Mouse (Mus musculus) forebrain, embryonic 14.5 days (tissue): Measurements from ENCODE around the gene Gm20388. TPM values are rescaled to one million over a fixed set of nuclear protein-coding genes. Genes with fewer than 3 reads are reported as not detected.

Experiments
- ATAC-seq: fragments of 200-750 bp; cut with Nextera tagmentation; 2 replicates; pipeline ENCODE4 v1.8.0; 2017; ENCODE audit warnings: mild to moderate bottlenecking, moderate library complexity
- DNase-seq: peaks from one replicate; pipeline ENCODE4 v3.0.0-alpha.2; 2015; ENCODE audit warnings: low spot score
- H3K27ac ChIP-seq: fragments of 300-500 bp; sonication (generic); 2 replicates; pipeline ENCODE4 v1.5.1; 2014; ENCODE audit warnings: low read depth, mild to moderate bottlenecking, control low read depth, low read length, moderate library complexity
- H3K27me3 ChIP-seq: fragments of 300-500 bp; sonication (generic); replicated peaks from 2 replicates; pipeline ENCODE4 v1.6.1; 2014; ENCODE audit warnings: low read length, control low read depth, mixed read lengths; ENCODE audit not compliant: control insufficient read depth, insufficient read depth
- H3K36me3 ChIP-seq: fragments of 300-500 bp; sonication (generic); 2 replicates; pipeline ENCODE4 v1.6.1; 2014; ENCODE audit warnings: low read length, control low read depth; ENCODE audit not compliant: control insufficient read depth, insufficient read depth
- H3K4me1 ChIP-seq: fragments of 300-500 bp; sonication (generic); 2 replicates; pipeline ENCODE4 v1.6.1; 2014; ENCODE audit warnings: antibody characterized with exemption, low read length, control low read depth; ENCODE audit not compliant: control insufficient read depth, insufficient read depth
- H3K4me2 ChIP-seq: fragments of 300-500 bp; sonication (generic); 2 replicates; pipeline ENCODE4 v1.6.1; 2014; ENCODE audit warnings: mild to moderate bottlenecking, control low read depth, low read length
- H3K4me3 ChIP-seq: fragments of 300-500 bp; sonication (generic); 2 replicates; pipeline ENCODE4 v1.5.1; 2014; ENCODE audit warnings: low read depth, low read length, control low read depth
- H3K9ac ChIP-seq: fragments of 300-500 bp; sonication (generic); 2 replicates; pipeline ENCODE4 v1.6.1; 2014; ENCODE audit warnings: mild to moderate bottlenecking, low read length, control low read depth, moderate library complexity
- H3K9me3 ChIP-seq: fragments of 300-500 bp; sonication (generic); replicated peaks from 2 replicates; pipeline ENCODE4 v1.6.1; 2016; ENCODE audit warnings: low read length, control low read depth, mixed read lengths; ENCODE audit not compliant: control insufficient read depth
- WGBS: fragments of 180-500 bp; shearing (Covaris S2); extraction: QIAGEN DNeasy Blood & Tissue Kit; methylation state at CpG from one replicate; pipeline ENCODE4 v1.1.7; 2014; 5-methylcytosine and 5-hydroxymethylcytosine counted together
- polyA plus RNA-seq: library from polyadenylated mRNA; unstranded; fragments of >200 nt; fragmentation: Nextera tagmentation; extraction: Ambion mirVana; gene quantifications from 2 replicates; pipeline ENCODE4 v1.2.1, GENCODE M21; 2014

The Gm20388 gene
- polyA plus RNA-seq, 1 experiment from 2014 or later: 7.4 TPM

DNA sequence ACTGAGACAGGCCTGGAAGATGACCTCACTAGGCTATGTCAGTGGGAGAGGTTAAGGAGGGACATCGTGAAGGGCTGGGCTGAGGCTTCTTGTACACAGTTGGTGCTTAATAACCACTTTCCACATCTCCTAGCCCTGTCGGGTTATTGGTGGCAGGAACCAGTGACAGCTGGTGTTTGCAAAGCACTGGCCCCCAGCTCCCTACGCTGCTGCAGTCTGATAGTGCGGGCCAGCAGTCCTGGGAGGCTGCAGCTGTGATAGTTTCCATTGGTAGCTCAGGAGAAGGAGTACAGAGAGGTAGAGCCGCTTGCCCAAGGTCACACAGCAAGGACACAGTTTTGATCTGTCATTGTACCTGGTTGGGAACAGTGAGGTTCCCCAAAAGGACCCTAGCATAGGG lies 2391.2 kb downstream of the Gm20388 start:
- H3K4me1 ChIP-seq: no peaks in the 10 kb centered on the region
- H3K9ac ChIP-seq: no peak overlapping the region
- ATAC-seq (no peak), DNase-seq (no peak)
- WGBS: 77% methylated on average over 5 of the region's 5 CpGs
- no peaks in the 10 kb centered on the region for H3K27me3 ChIP-seq
- H3K27ac ChIP-seq: no peak overlapping the region
- H3K4me2 ChIP-seq: no peak overlapping the region
- no peak overlapping the region for H3K4me3 ChIP-seq
- H3K36me3 ChIP-seq: no peaks in the 10 kb centered on the region
- no peaks in the 10 kb centered on the region for H3K9me3 ChIP-seq

DNA sequence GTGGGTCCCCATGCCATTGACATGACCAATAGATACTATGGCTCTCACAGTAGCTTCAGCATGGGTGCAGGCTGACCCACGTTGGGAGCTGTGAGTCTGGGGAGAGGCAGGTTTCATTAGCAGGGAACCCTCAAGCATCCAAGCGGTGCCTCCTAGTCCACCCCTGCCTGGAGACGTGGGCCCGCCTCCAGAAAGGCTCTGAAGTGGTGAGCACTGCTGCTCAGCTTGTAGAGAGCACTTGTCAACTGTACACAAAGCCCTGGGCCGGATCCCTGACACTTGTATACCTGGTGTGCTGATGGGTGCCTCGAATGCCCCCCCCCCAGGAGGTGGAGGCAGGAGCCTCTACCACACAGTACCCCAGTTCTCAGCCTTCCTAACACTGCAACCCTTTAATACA lies 2392.8 kb downstream of the Gm20388 start:
- Histone ChIP-seq H3K4me1 (0 out of 2 replicates have a peak, but pooled peaks cover 2% of the 10 kb centered on the region), H3K9ac (no peak overlapping the region), H3K27me3 (no peaks in the 10 kb centered on the region), H3K4me3 (no peak overlapping the region), H3K27ac (no peak overlapping the region), H3K36me3 (no peaks in the 10 kb centered on the region), H3K9me3 (no peaks in the 10 kb centered on the region), H3K4me2 (no peak overlapping the region)
- 68% methylated on average over 6 of the region's 6 CpGs for WGBS
- DNase-seq (no peak), ATAC-seq (no peak)

DNA sequence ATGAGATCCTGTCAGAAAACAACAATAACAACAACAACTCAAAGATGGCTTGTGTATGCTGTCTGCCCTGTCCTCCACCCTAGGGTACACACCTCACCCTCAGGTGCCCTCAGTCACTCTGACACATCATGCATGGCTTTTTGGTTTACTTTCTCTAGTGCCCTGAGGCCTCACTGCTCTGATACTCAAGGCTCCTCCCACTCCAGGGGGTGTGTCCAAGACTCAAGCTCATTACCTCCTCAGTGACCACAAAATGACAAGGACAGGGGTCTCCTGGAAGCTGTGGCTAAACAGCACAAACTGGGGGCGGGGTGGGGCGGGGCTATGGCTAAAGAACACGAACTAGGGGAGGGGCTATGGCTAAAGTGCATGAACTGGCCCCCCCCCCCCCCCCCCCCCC lies 2393.4 kb downstream of the Gm20388 start:
- Histone ChIP-seq H3K27ac (no peak overlapping the region), H3K4me3 (no peak overlapping the region), H3K27me3 (no peaks in the 10 kb centered on the region), H3K4me2 (no peak overlapping the region), H3K36me3 (no peaks in the 10 kb centered on the region), H3K9me3 (no peaks in the 10 kb centered on the region), H3K4me1 (0 out of 2 replicates have a peak, but pooled peaks cover 2% of the 10 kb centered on the region), H3K9ac (no peak overlapping the region)
- DNase-seq (no peak), ATAC-seq (no peak)
- 10% methylated on average over 3 of the region's 3 CpGs for WGBS

DNA sequence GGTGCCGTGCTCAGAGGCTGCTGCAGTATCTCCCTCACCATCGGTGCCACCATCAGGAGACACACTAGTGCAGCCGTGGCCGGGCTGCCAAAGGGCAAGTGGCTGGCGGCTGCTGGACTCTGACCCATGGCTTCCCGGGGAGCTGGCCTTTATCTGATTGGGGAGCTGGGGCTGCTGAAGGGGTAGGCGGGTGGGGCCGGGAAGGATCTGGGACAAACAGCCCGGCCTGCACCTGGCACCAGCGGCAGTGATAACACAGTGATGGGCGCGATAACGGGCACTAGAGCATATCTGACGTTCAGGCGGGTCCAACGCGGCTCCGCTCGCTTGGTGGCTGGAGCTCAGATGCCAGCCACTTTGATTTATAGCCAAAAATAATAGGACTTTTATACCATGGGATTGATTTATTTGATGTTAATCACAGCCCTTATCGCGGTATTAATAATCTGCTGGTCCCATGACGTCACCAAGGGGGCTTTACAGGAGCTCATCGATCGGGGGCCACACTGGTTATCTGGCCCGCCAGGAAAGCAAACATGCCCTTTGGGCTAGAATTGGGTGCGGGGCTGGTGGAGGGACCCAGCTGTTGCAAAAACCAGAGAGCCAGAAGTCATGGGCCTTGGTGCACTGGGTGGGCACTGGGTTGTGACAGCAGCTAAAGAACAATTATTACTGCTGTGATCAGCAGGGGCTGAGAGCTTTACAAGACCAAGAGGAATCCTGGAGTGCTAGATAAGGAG lies 2396.2 kb downstream of the Gm20388 start:
- ATAC-seq (no peak), DNase-seq (no peak)
- Histone ChIP-seq H3K4me3 (no peak overlapping the region), H3K9me3 (no peaks in the 10 kb centered on the region), H3K27ac (no peak overlapping the region), H3K36me3 (no peaks in the 10 kb centered on the region), H3K4me2 (no peak overlapping the region), H3K4me1 (0 out of 2 replicates have a peak, but pooled peaks cover 2% of the 10 kb centered on the region), H3K9ac (no peak overlapping the region), H3K27me3 (no peaks in the 10 kb centered on the region)
- 81% methylated on average over 26 of the region's 26 CpGs for WGBS

DNA sequence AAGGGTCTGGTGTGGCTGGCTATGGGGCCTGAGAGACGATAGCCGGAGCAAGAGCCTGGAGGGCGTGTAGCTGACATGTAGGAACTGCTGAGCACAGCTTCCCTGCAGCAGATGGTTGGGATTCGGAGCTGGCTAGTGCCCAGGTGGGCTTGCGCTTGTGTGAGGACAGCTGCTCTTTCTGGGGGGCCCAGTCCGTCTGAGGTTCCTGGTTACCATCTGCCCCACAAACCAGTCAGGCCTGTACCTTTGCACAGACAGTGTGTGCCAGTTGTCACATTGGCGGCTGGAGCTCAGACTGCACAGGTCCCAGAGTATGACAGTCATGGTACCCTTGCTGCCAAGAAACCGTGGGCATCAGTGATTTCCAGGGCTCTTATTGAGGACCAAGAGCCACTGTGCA lies 2397.2 kb downstream of the Gm20388 start:
- no peaks in the 10 kb centered on the region for H3K36me3 ChIP-seq
- WGBS: 62% methylated on average over 8 of the region's 8 CpGs
- 0 out of 2 replicates have a peak, but pooled peaks cover 2% of the 10 kb centered on the region for H3K4me1 ChIP-seq
- peak overlapping the region; percentile 11; the same call in 1 of the 2 replicates for H3K27ac ChIP-seq
- no peak overlapping the region for H3K4me3 ChIP-seq
- H3K9ac ChIP-seq: no peak overlapping the region
- ATAC-seq (peak; percentile 54; the same call in 1 of the 2 replicates), DNase-seq (peak; percentile 74)
- no peak overlapping the region for H3K4me2 ChIP-seq
- no peaks in the 10 kb centered on the region for H3K27me3 ChIP-seq
- H3K9me3 ChIP-seq: no peaks in the 10 kb centered on the region

DNA sequence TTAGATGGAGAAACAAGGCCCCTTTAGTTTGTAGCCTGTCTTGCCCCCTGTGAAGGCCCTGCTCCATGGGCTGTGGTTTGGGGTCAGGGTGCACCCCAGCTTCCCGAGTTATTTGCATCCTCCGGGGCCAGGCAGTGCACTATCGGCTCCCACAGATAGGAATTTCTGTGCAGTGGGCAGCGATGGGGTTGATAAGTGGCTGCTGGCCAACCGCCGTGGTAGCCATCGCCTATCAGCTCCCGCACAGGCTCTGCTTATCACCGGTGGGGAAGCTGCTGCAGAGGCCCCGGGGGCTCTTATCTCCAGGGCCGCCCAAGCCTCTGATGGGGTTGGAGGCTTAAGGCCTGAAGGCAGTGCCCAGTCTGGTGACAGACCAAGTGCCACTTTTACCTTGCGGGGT lies 2398.6 kb downstream of the Gm20388 start:
- H3K36me3 ChIP-seq: no peaks in the 10 kb centered on the region
- H3K27me3 ChIP-seq: no peaks in the 10 kb centered on the region
- H3K27ac ChIP-seq: no peak overlapping the region
- no peak overlapping the region for H3K4me2 ChIP-seq
- H3K4me1 ChIP-seq: 0 out of 2 replicates have a peak, but pooled peaks cover 2% of the 10 kb centered on the region
- H3K4me3 ChIP-seq: no peak overlapping the region
- WGBS: 84% methylated on average over 12 of the region's 12 CpGs
- no peak for DNase-seq
- ATAC-seq: no peak
- H3K9ac ChIP-seq: no peak overlapping the region
- H3K9me3 ChIP-seq: no peaks in the 10 kb centered on the region

DNA sequence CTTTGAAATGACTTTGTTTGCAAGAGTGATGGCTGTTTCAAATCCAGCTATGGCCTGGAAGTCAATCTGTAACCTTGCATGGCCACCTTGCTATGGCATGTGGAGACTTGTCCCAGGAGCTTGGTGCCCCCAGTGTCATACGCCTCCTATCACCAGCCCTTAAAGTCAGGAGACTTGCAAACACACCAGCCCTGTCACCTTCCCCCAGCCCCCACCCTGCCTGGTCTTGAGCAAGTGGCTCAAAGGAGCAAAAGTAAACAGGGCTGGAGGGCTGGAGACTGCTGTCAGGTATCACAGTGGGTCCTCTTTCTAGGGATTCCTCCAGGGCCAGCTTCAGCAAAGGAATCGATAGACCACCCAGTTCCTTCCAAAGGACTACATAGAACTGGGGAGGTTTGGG lies 2400.5 kb downstream of the Gm20388 start:
- no peak overlapping the region for H3K9ac ChIP-seq
- no peak for ATAC-seq
- H3K4me1 ChIP-seq: 0 out of 2 replicates have a peak, but pooled peaks cover 2% of the 10 kb centered on the region
- H3K4me2 ChIP-seq: no peak overlapping the region
- H3K27ac ChIP-seq: no peak overlapping the region
- no peak overlapping the region for H3K4me3 ChIP-seq
- H3K36me3 ChIP-seq: no peaks in the 10 kb centered on the region
- no peaks in the 10 kb centered on the region for H3K9me3 ChIP-seq
- WGBS: 89% methylated on average over 2 of the region's 2 CpGs
- no peaks in the 10 kb centered on the region for H3K27me3 ChIP-seq
- no peak for DNase-seq

DNA sequence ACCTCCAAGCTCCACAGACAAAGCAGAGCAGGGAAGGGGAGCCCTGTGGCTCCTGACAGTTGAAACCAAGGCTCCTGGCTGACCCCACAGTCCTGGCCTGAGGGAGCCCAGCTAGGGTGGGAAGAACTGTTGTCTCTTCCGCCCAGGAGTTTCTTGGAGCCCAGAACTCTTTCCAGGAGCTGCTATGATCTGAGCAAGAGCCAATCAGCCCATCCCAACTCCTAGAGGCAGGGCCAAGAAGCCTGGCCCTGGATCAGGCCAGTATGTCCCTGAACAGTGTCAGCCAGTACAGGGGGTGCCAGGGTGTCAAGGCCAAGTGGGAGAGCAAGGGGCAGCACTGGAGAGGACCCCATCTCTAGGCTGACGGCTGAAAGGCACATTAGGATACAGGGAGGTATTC lies 2401.9 kb downstream of the Gm20388 start:
- 0 out of 2 replicates have a peak, but pooled peaks cover 2% of the 10 kb centered on the region for H3K4me1 ChIP-seq
- DNase-seq: no peak
- H3K27ac ChIP-seq: no peak overlapping the region
- no peak overlapping the region for H3K9ac ChIP-seq
- H3K36me3 ChIP-seq: no peaks in the 10 kb centered on the region
- H3K9me3 ChIP-seq: no peaks in the 10 kb centered on the region
- no peak overlapping the region for H3K4me3 ChIP-seq
- no peak for ATAC-seq
- H3K4me2 ChIP-seq: no peak overlapping the region
- H3K27me3 ChIP-seq: no peaks in the 10 kb centered on the region
- 83% methylated on average over 2 of the region's 2 CpGs for WGBS

DNA sequence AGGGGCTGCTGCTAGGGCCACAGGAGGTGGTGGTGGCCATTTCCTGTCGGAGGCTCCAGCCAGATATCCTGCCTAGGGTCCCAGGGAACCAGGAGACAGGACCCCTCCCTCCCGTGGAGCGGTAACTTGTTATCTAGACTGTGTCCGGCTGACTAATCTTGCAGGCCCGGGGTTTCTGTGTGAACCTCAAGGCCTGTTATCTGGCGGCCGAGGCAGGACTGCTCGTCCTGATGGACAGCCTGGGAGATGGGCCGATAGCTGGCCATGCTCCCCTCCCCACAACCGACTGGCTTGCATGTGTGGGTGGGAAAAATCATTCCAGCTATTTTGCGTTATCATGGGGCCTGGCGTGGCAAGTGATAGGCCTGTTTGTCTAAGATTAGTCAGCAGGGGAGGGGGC lies 2402.7 kb downstream of the Gm20388 start:
- Histone ChIP-seq H3K9me3 (no peaks in the 10 kb centered on the region), H3K4me1 (no peaks in the 10 kb centered on the region), H3K4me3 (no peak overlapping the region), H3K4me2 (no peak overlapping the region), H3K27ac (no peak overlapping the region), H3K27me3 (no peaks in the 10 kb centered on the region), H3K36me3 (no peaks in the 10 kb centered on the region), H3K9ac (no peak overlapping the region)
- 66% methylated on average over 12 of the region's 12 CpGs for WGBS
- no peak for ATAC-seq
- no peak for DNase-seq
